Mouse (Mus musculus) heart, adult 2 months (tissue): Measurements from ENCODE around the gene Psmb1. TPM values are rescaled to one million over a fixed set of nuclear protein-coding genes. Genes with fewer than 3 reads are reported as not detected.
A peak's percentile ranks its signal among the peaks of the same experiment; 100 is the strongest.

Experiments
- DNase-seq, 2 experiments: peaks; one replicate each; pipeline ENCODE4 v3.0.0; 2021
- H3K27ac ChIP-seq: fragments of 200-600 bp; 2 replicates; pipeline ENCODE4 v1.8.1; 2022
- H3K27me3 ChIP-seq: fragments of 200-500 bp; 2 replicates; pipeline ENCODE4 v1.6.1; 2012; ENCODE audit warnings: mild to moderate bottlenecking, low read length, inconsistent platforms, mixed read lengths; ENCODE audit not compliant: control insufficient read depth, insufficient read depth
- H3K36me3 ChIP-seq: fragments of 200-500 bp; 2 replicates; pipeline ENCODE4 v1.6.1; 2012; ENCODE audit warnings: low read length, inconsistent platforms; ENCODE audit not compliant: control insufficient read depth, insufficient read depth
- H3K4me1 ChIP-seq: fragments of 200-500 bp; 2 replicates; pipeline ENCODE4 v1.6.1; 2011; ENCODE audit warnings: low read length; ENCODE audit not compliant: control insufficient read depth, insufficient read depth
- H3K4me3 ChIP-seq: fragments of 200-600 bp; 2 replicates; pipeline ENCODE4 v1.8.1; 2022
- H3K79me2 ChIP-seq: fragments of 200-500 bp; replicated peaks from 2 replicates; pipeline ENCODE4 v1.6.1; 2012; ENCODE audit warnings: mild to moderate bottlenecking, inconsistent platforms, low read length, moderate library complexity, mixed read lengths; ENCODE audit not compliant: control insufficient read depth, insufficient read depth
- H3K9ac ChIP-seq: fragments of 200-500 bp; 2 replicates; pipeline ENCODE4 v1.6.1; 2012; ENCODE audit warnings: low read depth, mild to moderate bottlenecking, control low read depth, inconsistent platforms, low read length, mixed read lengths
- CTCF ChIP-seq: fragments of 200-600 bp; IDR thresholded peaks from 2 replicates; pipeline ENCODE4 v1.8.1; 2022; ENCODE audit warnings: antibody characterized with exemption, mild to moderate bottlenecking, moderate library complexity
- EP300 ChIP-seq: fragments of 200-500 bp; IDR thresholded peaks from 2 replicates; pipeline ENCODE4 v1.6.1; 2011; ENCODE audit warnings: low read depth, low read length, control low read depth; ENCODE audit not compliant: insufficient read depth
- POLR2A ChIP-seq: fragments of 200-500 bp; IDR thresholded peaks from 2 replicates; pipeline ENCODE4 v1.6.1; 2011; ENCODE audit warnings: mild to moderate bottlenecking, low read depth, low read length, control low read depth; ENCODE audit not compliant: insufficient read depth
- WGBS: fragments of 180-500 bp; shearing (Covaris S2); methylation state at CpG from one replicate; pipeline ENCODE4 v1.1.7; 2018; 5-methylcytosine and 5-hydroxymethylcytosine counted together
- intact Hi-C: fragments of 180-260 bp; cut with DNase I; formaldehyde crosslinking; loops from one replicate; pipeline ENCODE4 v1.15.1; 2025
- polyA plus RNA-seq: library from polyadenylated mRNA; depleted of rRNA; stranded (reverse); fragments of >200 nt; gene quantifications from 2 replicates; pipeline ENCODE4 v1.2.3, GENCODE M21; 2012
- total RNA-seq, 2 experiments: library from RNA; stranded (reverse); gene quantifications; 2 replicates each; pipeline ENCODE4 v1.2.3; 2021

The Psmb1 gene
- total and polyA plus RNA-seq, 3 experiments = 93.1 to 125 (median 109) TPM

- 63% methylated on average over 7 of the region's 7 CpGs for WGBS
- H3K79me2 ChIP-seq = peaks cover 4% of the 10 kb centered on the region; the same call in 1 of the 2 replicates
- H3K27me3 ChIP-seq = no peaks in the 10 kb centered on the region
- no peak overlapping the region for H3K4me3 ChIP-seq
- no peak overlapping the region for H3K9ac ChIP-seq
- DNase-seq = no peak
- H3K27ac ChIP-seq = no peak overlapping the region
- intact Hi-C loops = no loop called here
- no peaks in the 10 kb centered on the region for H3K4me1 ChIP-seq
- H3K36me3 ChIP-seq = peaks cover 20% of the 10 kb centered on the region
- TF ChIP-seq POLR2A (no peak), EP300 (no peak), CTCF (no peak)
Observed at GRCm38 (mm10) chr17:15490542-15490941, 9.0 kb downstream of the Psmb1 start.

- Histone ChIP-seq H3K27ac (no peak overlapping the region), H3K27me3 (no peaks in the 10 kb centered on the region), H3K4me3 (no peak overlapping the region), H3K79me2 (no peaks in the 10 kb centered on the region), H3K9ac (no peak overlapping the region), H3K36me3 (no peaks in the 10 kb centered on the region), H3K4me1 (no peaks in the 10 kb centered on the region)
- intact Hi-C loops = no loop called here
- DNase-seq = no peak
- TF ChIP-seq POLR2A (no peak), CTCF (peak; percentile 52), EP300 (no peak)
- WGBS = 80% methylated on average over 4 of the region's 4 CpGs
Observed at GRCm38 (mm10) chr17:15472671-15473070, 26.9 kb downstream of the Psmb1 start.

DNA sequence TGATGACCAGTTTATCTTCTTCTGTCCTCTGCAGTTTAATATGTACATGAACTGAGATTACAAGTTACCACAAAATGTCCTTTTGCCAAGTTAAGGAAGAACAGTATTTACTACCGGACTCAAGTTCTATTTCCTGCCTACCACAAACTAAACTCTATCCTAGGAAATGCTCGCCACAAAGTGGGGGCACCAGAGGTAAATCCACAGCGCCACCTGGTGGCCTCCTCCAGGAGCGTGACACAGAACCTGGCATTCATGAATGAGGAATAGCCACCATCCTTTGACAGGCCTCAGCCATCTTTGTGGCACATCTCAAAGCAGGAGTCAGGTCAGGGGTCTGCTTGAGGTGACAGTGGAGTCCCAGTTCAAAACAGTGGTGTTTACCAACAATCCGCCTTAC, 31.9 kb downstream of the Psmb1 start:
- Histone ChIP-seq H3K27me3 (no peaks in the 10 kb centered on the region), H3K79me2 (no peaks in the 10 kb centered on the region), H3K4me1 (peaks cover 1% of the 10 kb centered on the region; the same call in 1 of the 2 replicates), H3K9ac (no peak overlapping the region), H3K36me3 (peaks cover 2% of the 10 kb centered on the region; the same call in 1 of the 2 replicates), H3K4me3 (no peak overlapping the region), H3K27ac (no peak overlapping the region)
- TF ChIP-seq CTCF (peak; percentile 96), POLR2A (no peak), EP300 (peak; percentile 76)
- WGBS = 13% methylated on average over 5 of the region's 5 CpGs
- DNase-seq = peak; percentile 58 to 75
- intact Hi-C loops = loop anchor here (1.0 to 10.0 kb wide), 4 partner anchors 48 to 402 kb away; partner anchors contain the start of gene Dll1

DNA sequence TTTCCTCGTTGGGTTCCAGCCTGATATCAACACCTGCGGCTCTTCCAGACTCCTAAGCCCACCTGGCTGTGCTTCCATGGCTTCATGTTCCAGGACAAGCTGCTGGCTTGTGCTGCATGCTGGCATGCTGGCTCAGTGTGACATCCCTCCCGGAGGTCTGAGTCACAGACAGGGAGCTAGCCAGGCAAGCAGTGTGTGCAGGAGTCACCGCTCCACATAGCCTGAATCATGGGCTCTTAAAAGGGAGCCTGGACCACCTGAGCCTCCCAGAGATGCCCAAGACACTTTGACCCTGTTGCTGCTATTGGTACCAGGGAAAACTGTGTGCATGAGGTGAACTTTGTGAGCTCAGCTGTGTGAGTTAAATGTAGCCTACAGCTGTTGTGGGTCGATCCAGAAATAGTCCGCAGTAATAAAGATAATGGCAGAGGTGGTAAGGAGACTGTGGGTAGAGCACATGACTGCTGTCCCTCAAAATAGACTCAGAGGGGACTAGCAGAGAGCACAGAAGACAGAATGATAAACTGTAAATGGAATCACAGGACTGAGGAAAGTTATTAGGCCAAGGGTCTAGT, 37.5 kb downstream of the Psmb1 start:
- peak overlapping the region; percentile 92 for H3K27ac ChIP-seq
- H3K9ac ChIP-seq = no peak overlapping the region
- WGBS = 56% methylated on average over 6 of the region's 6 CpGs
- intact Hi-C loops = loop anchor here (10.0 kb wide), 1 partner anchor 167 kb away; no protein-coding TSS in a partner anchor
- H3K4me1 ChIP-seq = peaks cover 2% of the 10 kb centered on the region; the same call in 1 of the 2 replicates
- H3K79me2 ChIP-seq = no peaks in the 10 kb centered on the region
- H3K27me3 ChIP-seq = no peaks in the 10 kb centered on the region
- TF ChIP-seq POLR2A = 0 out of 2 replicates have a peak, but pooled peaks have one; percentile 12
- TF ChIP-seq EP300 = no peak; the same call in 1 of the 2 replicates
- DNase-seq = peak; percentile 46 to 63
- no peaks in the 10 kb centered on the region; the same call in 1 of the 2 replicates for H3K36me3 ChIP-seq
- H3K4me3 ChIP-seq = no peak overlapping the region

GRCm38 (mm10) chr17:15459761-15460160, 39.8 kb downstream of the Psmb1 start:
- intact Hi-C loops = loop anchor here (10.0 kb wide), 1 partner anchor 165 kb away; no protein-coding TSS in a partner anchor
- WGBS = 77% methylated on average over 4 of the region's 4 CpGs

GRCm38 (mm10) chr17:15456595-15456994, 43.0 kb downstream of the Psmb1 start:
- intact Hi-C loops = no loop called here
- H3K9ac ChIP-seq = no peak overlapping the region
- WGBS = 88% methylated on average over 2 of the region's 2 CpGs

More at GRCm38 (mm10) chr17:15459761-15460160, 39.8 kb downstream of the Psmb1 start:
- Histone ChIP-seq H3K27me3 (no peaks in the 10 kb centered on the region), H3K9ac (no peak overlapping the region), H3K4me1 (peaks cover 2% of the 10 kb centered on the region; the same call in 1 of the 2 replicates), H3K79me2 (no peaks in the 10 kb centered on the region), H3K27ac (no peak overlapping the region), H3K36me3 (no peaks in the 10 kb centered on the region; the same call in 1 of the 2 replicates), H3K4me3 (no peak overlapping the region)
- DNase-seq = no peak
- TF ChIP-seq POLR2A (no peak), EP300 (no peak), CTCF (no peak)

More at GRCm38 (mm10) chr17:15456595-15456994, 43.0 kb downstream of the Psmb1 start:
- no peaks in the 10 kb centered on the region for H3K79me2 ChIP-seq
- H3K4me3 ChIP-seq = no peak overlapping the region
- TF ChIP-seq EP300 (no peak), POLR2A (no peak), CTCF (no peak)
- no peaks in the 10 kb centered on the region; the same call in 1 of the 2 replicates for H3K4me1 ChIP-seq
- no peak overlapping the region for H3K27ac ChIP-seq
- H3K36me3 ChIP-seq = no peaks in the 10 kb centered on the region; the same call in 1 of the 2 replicates
- DNase-seq = no peak
- no peaks in the 10 kb centered on the region for H3K27me3 ChIP-seq
